Mouse (Mus musculus) kidney, adult 2 months (tissue): ENCODE data around the gene Dynll1. TPM values are rescaled to one million over a fixed set of nuclear protein-coding genes. Genes with fewer than 3 reads are reported as not detected.

Experiments used
- DNase-seq: peaks from one replicate; pipeline ENCODE4 v3.0.0; 2021
- H3K27ac ChIP-seq: fragments of 200-500 bp; 2 replicates; pipeline ENCODE4 v1.5.1; 2012; ENCODE audit warnings: low read depth, low read length, control low read depth, inconsistent platforms; ENCODE audit not compliant: insufficient read depth
- H3K27me3 ChIP-seq: fragments of 200-500 bp; replicated peaks from 2 replicates; pipeline ENCODE4 v1.6.1; 2012; ENCODE audit warnings: mild to moderate bottlenecking, moderate library complexity, low read length, inconsistent platforms; ENCODE audit not compliant: control insufficient read depth, insufficient read depth
- H3K36me3 ChIP-seq: fragments of 200-500 bp; 2 replicates; pipeline ENCODE4 v1.6.1; 2012; ENCODE audit warnings: mild to moderate bottlenecking, moderate library complexity, low read length, inconsistent platforms; ENCODE audit not compliant: control insufficient read depth, insufficient read depth
- H3K4me1 ChIP-seq: fragments of 200-500 bp; 2 replicates; pipeline ENCODE4 v1.6.1; 2011; ENCODE audit warnings: low read length; ENCODE audit not compliant: control insufficient read depth, insufficient read depth
- H3K4me3 ChIP-seq: fragments of 200-500 bp; 2 replicates; pipeline ENCODE4 v1.5.1; 2011; ENCODE audit warnings: mild to moderate bottlenecking, low read depth, low read length, control low read depth; ENCODE audit not compliant: insufficient read depth
- CTCF ChIP-seq: fragments of 200-500 bp; conservative IDR thresholded peaks from 2 replicates; pipeline ENCODE4 v1.5.1; 2011; ENCODE audit warnings: low read depth, mild to moderate bottlenecking, control low read depth, low read length, moderate library complexity, mixed read lengths; ENCODE audit not compliant: insufficient read depth, insufficient read length
- POLR2A ChIP-seq: fragments of 200-500 bp; IDR thresholded peaks from one replicate; pipeline ENCODE4 v1.6.1; 2011; ENCODE audit warnings: low read depth, low read length, control low read depth
- WGBS: fragments of 180-500 bp; shearing (Covaris S2); methylation state at CpG from one replicate; pipeline ENCODE4 v1.1.7; 2018; 5-methylcytosine and 5-hydroxymethylcytosine counted together
- polyA plus RNA-seq: library from polyadenylated mRNA; depleted of rRNA; stranded (reverse); fragments of >200 nt; gene quantifications from 2 replicates; pipeline ENCODE4 v1.2.3, GENCODE M21; 2012

The Dynll1 gene
- polyA plus RNA-seq, 1 experiment = 129 TPM

- TF ChIP-seq POLR2A (no peak), CTCF (no peak)
- Histone ChIP-seq H3K4me3 (no peak overlapping the region), H3K27ac (no peak overlapping the region), H3K36me3 (peaks cover 4% of the 10 kb centered on the region; the same call in 1 of the 2 replicates), H3K27me3 (no peaks in the 10 kb centered on the region), H3K4me1 (no peaks in the 10 kb centered on the region; the same call in 1 of the 2 replicates)
- no peak for DNase-seq
- WGBS = 16% methylated on average over 7 of the region's 7 CpGs
Measured at GRCm38 (mm10) chr5:115340007-115340406, 39.2 kb upstream of the Dynll1 start.

- WGBS = 81% methylated on average over 3 of the region's 3 CpGs
- Histone ChIP-seq H3K4me1 (peaks cover 5% of the 10 kb centered on the region; the same call in 1 of the 2 replicates), H3K4me3 (no peak overlapping the region), H3K36me3 (peaks cover 2% of the 10 kb centered on the region; the same call in 1 of the 2 replicates), H3K27ac (no peak overlapping the region), H3K27me3 (no peaks in the 10 kb centered on the region)
- no peak for TF ChIP-seq POLR2A
- TF ChIP-seq CTCF = no peak
- DNase-seq = no peak
Measured at GRCm38 (mm10) chr5:115333626-115334025, 32.8 kb upstream of the Dynll1 start.

DNA sequence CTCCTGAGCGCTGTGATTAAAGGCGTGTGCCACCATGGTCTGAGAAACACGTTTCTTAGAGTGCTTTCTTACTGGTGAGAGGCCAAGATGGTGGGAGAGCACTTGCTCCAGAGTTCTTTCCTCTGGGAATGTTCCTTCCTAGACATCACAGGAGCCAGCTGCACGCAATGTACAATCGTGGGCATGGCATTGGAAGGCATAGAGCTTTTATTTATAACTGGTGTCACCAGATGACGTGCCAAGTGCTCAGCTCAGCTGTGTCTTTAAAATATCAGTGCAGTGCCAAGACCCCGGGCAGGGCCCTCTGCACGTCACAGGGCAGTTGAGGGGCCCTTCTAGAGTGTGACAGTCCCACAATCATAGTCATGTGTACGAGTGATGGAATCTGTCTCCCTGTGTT, 30.2 kb upstream of the Dynll1 start:
- Histone ChIP-seq H3K4me3 (no peak overlapping the region), H3K27me3 (no peaks in the 10 kb centered on the region), H3K27ac (no peak overlapping the region), H3K36me3 (peaks cover 2% of the 10 kb centered on the region; the same call in 1 of the 2 replicates), H3K4me1 (peaks cover 9% of the 10 kb centered on the region; the same call in 1 of the 2 replicates)
- TF ChIP-seq POLR2A = no peak
- no peak for TF ChIP-seq CTCF
- no peak for DNase-seq
- 82% methylated on average over 9 of the region's 9 CpGs for WGBS

DNA sequence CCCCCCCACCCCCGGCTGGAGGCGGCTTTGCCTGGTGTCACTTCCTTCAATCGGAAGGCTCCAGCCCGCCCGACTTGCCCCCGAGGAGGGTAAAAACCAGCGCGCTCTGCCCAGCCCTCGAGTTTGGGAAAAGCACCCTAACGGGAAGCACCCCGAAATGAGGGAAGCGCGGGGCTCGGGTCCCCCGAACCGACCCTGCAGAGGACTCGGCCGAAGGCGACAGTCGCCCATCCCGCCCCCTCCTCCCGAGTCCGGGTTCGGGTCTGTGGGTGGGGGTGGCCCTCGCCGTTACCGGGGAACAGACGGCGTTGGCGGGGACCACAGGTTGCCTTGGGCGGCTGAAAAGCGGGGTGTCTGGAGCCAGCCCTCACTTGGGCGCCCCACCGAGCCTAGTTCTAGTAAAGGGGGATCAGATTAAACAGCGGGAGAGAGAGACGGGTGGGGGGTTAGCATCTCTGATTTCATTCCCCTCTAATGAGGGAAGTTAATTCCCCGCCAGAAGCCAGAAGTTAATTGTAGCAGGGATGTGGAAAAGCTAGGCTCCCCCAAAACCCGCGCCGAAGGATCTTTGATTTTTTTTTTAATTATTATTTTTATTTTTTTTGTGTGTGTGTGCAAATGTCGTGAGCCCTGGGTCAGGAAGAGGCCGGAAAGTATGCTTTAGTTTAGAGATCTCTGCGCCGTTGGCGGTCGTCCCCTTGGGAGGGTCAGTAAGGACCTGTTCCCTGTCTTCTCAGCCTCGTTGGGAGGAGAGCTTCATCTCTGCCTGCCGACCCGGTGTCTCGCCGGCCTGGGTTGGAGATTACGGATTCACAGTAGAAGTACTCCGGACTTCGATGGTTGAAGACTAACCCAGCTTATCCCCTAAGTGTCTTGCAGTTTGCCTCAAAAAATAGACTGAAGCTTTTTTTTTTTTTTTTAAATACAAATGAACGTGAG, 27.1 kb upstream of the Dynll1 start:
- DNase-seq = no peak
- Histone ChIP-seq H3K4me1 (peaks cover 9% of the 10 kb centered on the region; the same call in 1 of the 2 replicates), H3K27me3 (no peaks in the 10 kb centered on the region), H3K27ac (peak overlapping the region; percentile 41; the same call in 1 of the 2 replicates), H3K4me3 (peak overlapping the region; percentile 96), H3K36me3 (peaks cover 2% of the 10 kb centered on the region; the same call in 1 of the 2 replicates)
- whole genome bisulfite sequencing = 1% methylated on average over 55 of the region's 55 CpGs
- TF ChIP-seq CTCF (no peak), POLR2A (no peak)

GRCm38 (mm10) chr5:115326875-115327609, 26.2 kb upstream of the Dynll1 start, which contains the start of gene Srsf9:
Gene Srsf9, plus strand, starts transcription at chr5:115327177.
- peak within 1 kb of the TSS; percentile 90 for H3K27ac ChIP-seq
- peak; percentile 98 for DNase-seq
- under 1% methylated on average over 93 of the region's 97 CpGs for WGBS
- H3K36me3 ChIP-seq = no peaks in the 10 kb centered on the region
- TF ChIP-seq POLR2A (peak; percentile 64), CTCF (no peak)
- H3K27me3 ChIP-seq = no peaks in the 10 kb centered on the region
- peaks cover 9% of the 10 kb centered on the region; the same call in 1 of the 2 replicates for H3K4me1 ChIP-seq
- peak within 1 kb of the TSS; percentile 96 for H3K4me3 ChIP-seq

GRCm38 (mm10) chr5:115326256-115326831, 25.5 kb upstream of the Dynll1 start:
- Histone ChIP-seq H3K27ac (peak overlapping the region; percentile 88), H3K4me1 (peaks cover 9% of the 10 kb centered on the region; the same call in 1 of the 2 replicates), H3K36me3 (no peaks in the 10 kb centered on the region), H3K4me3 (peak overlapping the region; percentile 96), H3K27me3 (no peaks in the 10 kb centered on the region)
- peak; percentile 10 for DNase-seq
- TF ChIP-seq CTCF = no peak
- 22% methylated on average over 11 of the region's 11 CpGs for WGBS
